Mouse (Mus musculus) midbrain, postnatal 0 days (tissue): ENCODE results near the gene Csrnp3. TPM values are rescaled to one million over a fixed set of nuclear protein-coding genes. Genes with fewer than 3 reads are reported as not detected.
"Not testable (repeated sequence)": the region's sequence is repeated elsewhere in the genome, so short reads cannot be mapped to it uniquely, and the experiment has no call there.

Experiments
- ATAC-seq: fragments of 200-750 bp; cut with Nextera tagmentation; 2 replicates; pipeline ENCODE4 v1.8.0; 2017; ENCODE audit warnings: moderate number of reproducible peaks, mild to moderate bottlenecking, moderate TSS enrichment, moderate library complexity; ENCODE audit not compliant: low FRiP score
- DNase-seq: peaks from one replicate; pipeline ENCODE4 v3.0.0-alpha.2; 2015; ENCODE audit warnings: low spot score
- H3K27ac ChIP-seq: fragments of 300-500 bp; sonication (generic); 2 replicates; pipeline ENCODE4 v1.5.1; 2014; ENCODE audit warnings: low read depth, mild to moderate bottlenecking, low read length, mixed read lengths
- H3K27me3 ChIP-seq: fragments of 300-500 bp; sonication (generic); 2 replicates; pipeline ENCODE4 v1.6.1; 2014; ENCODE audit warnings: low read length, control low read depth, mixed read lengths; ENCODE audit not compliant: insufficient read depth
- H3K36me3 ChIP-seq: fragments of 300-500 bp; sonication (generic); 2 replicates; pipeline ENCODE4 v1.6.1; 2014; ENCODE audit warnings: low read length, control low read depth, mixed read lengths; ENCODE audit not compliant: insufficient read depth
- H3K4me1 ChIP-seq: fragments of 300-500 bp; sonication (generic); 2 replicates; pipeline ENCODE4 v1.6.1; 2014; ENCODE audit warnings: mild to moderate bottlenecking, control low read depth, antibody characterized with exemption, low read length, mixed read lengths; ENCODE audit not compliant: insufficient read depth
- H3K4me2 ChIP-seq: fragments of 300-500 bp; sonication (generic); 2 replicates; pipeline ENCODE4 v1.6.1; 2014; ENCODE audit warnings: low read depth, mild to moderate bottlenecking, low read length, mixed read lengths; ENCODE audit not compliant: poor library complexity, severe bottlenecking
- H3K4me3 ChIP-seq: fragments of 300-500 bp; sonication (generic); 2 replicates; pipeline ENCODE4 v1.5.1; 2014; ENCODE audit warnings: low read depth, mild to moderate bottlenecking, low read length, moderate library complexity
- H3K9ac ChIP-seq: fragments of 300-500 bp; sonication (generic); replicated peaks from 2 replicates; pipeline ENCODE4 v1.6.1; 2014; ENCODE audit warnings: mild to moderate bottlenecking, low read length, moderate library complexity, mixed read lengths; ENCODE audit not compliant: poor library complexity, severe bottlenecking
- H3K9me3 ChIP-seq: fragments of 300-500 bp; sonication (generic); 2 replicates; pipeline ENCODE4 v1.6.1; 2016; ENCODE audit warnings: low read length, control low read depth
- CTCF ChIP-seq: IDR thresholded peaks from 2 replicates; pipeline ENCODE4 v1.5.1; 2016; ENCODE audit warnings: antibody characterized with exemption, mild to moderate bottlenecking
- WGBS: fragments of 180-500 bp; shearing (Covaris S2); extraction: QIAGEN DNeasy Blood & Tissue Kit; methylation state at CpG from one replicate; pipeline ENCODE4 v1.1.7; 2014; 5-methylcytosine and 5-hydroxymethylcytosine counted together
- polyA plus RNA-seq: library from polyadenylated mRNA; unstranded; fragments of >200 nt; fragmentation: Nextera tagmentation; extraction: Ambion mirVana; gene quantifications from 2 replicates; pipeline ENCODE4 v1.2.1, GENCODE M21; 2015
- total RNA-seq: library from RNA; depleted of rRNA; stranded (reverse); fragments of >200 nt; gene quantifications from 2 replicates; pipeline ENCODE4 v1.2.3, GENCODE M21; 2014; rRNA removed

The Csrnp3 gene
- 97.1 and 118 TPM in 2 replicates for total RNA-seq
- polyA plus RNA-seq = 35.6 and 46.5 TPM in 2 replicates

GRCm38 (mm10) chr2:65845551-65845950 lies at the start of gene Csrnp3:
Gene Csrnp3, plus strand, starts transcription at chr2:65845767.
- ATAC-seq = peak; percentile 90
- WGBS = 0% methylated on average over 6 of the region's 6 CpGs
- H3K9me3 ChIP-seq = no peaks in the 10 kb centered on the region

GRCm38 (mm10) chr2:65801054-65801709 lies 44.4 kb upstream of the Csrnp3 start:
- ATAC-seq (no peak), DNase-seq (no peak)
- Histone ChIP-seq H3K27ac (no peak overlapping the region), H3K27me3 (no peaks in the 10 kb centered on the region), H3K36me3 (no peaks in the 10 kb centered on the region), H3K4me3 (no peak overlapping the region), H3K4me1 (no peaks in the 10 kb centered on the region), H3K9me3 (no peaks in the 10 kb centered on the region), H3K4me2 (no peak overlapping the region), H3K9ac (no peak overlapping the region)
- TF ChIP-seq CTCF = no peak
- 88% methylated on average over 1 of the region's 1 CpGs for WGBS

More at GRCm38 (mm10) chr2:65845551-65845950, at the start of gene Csrnp3:
- DNase-seq = peak; percentile 95
- peak within 1 kb of the TSS; percentile 50 for H3K4me3 ChIP-seq
- no peaks in the 10 kb centered on the region for H3K4me1 ChIP-seq
- peak within 1 kb of the TSS; percentile 73 for H3K9ac ChIP-seq
- H3K27ac ChIP-seq = peak within 1 kb of the TSS; percentile 77
- peak; percentile 7; the same call in 1 of the 2 replicates for TF ChIP-seq CTCF
- H3K27me3 ChIP-seq = no peaks in the 10 kb centered on the region
- H3K36me3 ChIP-seq = no peaks in the 10 kb centered on the region
- peak within 1 kb of the TSS; percentile 58 for H3K4me2 ChIP-seq

- Histone ChIP-seq H3K4me2 (no peak overlapping the region), H3K36me3 (no peaks in the 10 kb centered on the region), H3K4me1 (no peaks in the 10 kb centered on the region), H3K9me3 (no peaks in the 10 kb centered on the region), H3K4me3 (no peak overlapping the region), H3K27ac (no peak overlapping the region), H3K27me3 (no peaks in the 10 kb centered on the region), H3K9ac (no peak overlapping the region)
- 85% methylated on average over 6 of the region's 6 CpGs for WGBS
- ATAC-seq (no peak), DNase-seq (no peak)
- TF ChIP-seq CTCF = no peak
Observed at GRCm38 (mm10) chr2:65806556-65806955, 39.0 kb upstream of the Csrnp3 start.

GRCm38 (mm10) chr2:65811203-65811602 lies 34.4 kb upstream of the Csrnp3 start:
- DNase-seq, H3K27me3 ChIP-seq, H3K4me3 ChIP-seq, H3K4me1 ChIP-seq, H3K4me2 ChIP-seq, H3K9ac ChIP-seq, H3K27ac ChIP-seq, H3K9me3 ChIP-seq, ATAC-seq, H3K36me3 ChIP-seq: not testable (repeated sequence)
- 86% methylated on average over 6 of the region's 6 CpGs for WGBS

GRCm38 (mm10) chr2:65818080-65818796 lies 27.3 kb upstream of the Csrnp3 start:
- peak overlapping the region; percentile 76 for H3K27ac ChIP-seq
- no peaks in the 10 kb centered on the region; the same call in 1 of the 2 replicates for H3K4me1 ChIP-seq
- peak overlapping the region; percentile 30 for H3K4me3 ChIP-seq
- 32% methylated on average over 20 of the region's 20 CpGs for WGBS
- H3K36me3 ChIP-seq = no peaks in the 10 kb centered on the region
- ATAC-seq (peak; percentile 81; the same call in 1 of the 2 replicates), DNase-seq (peak; percentile 78)
- peak overlapping the region; percentile 19; the same call in 1 of the 2 replicates for H3K9ac ChIP-seq
- peak overlapping the region; percentile 43 for H3K4me2 ChIP-seq
- H3K9me3 ChIP-seq = no peaks in the 10 kb centered on the region
- no peak for TF ChIP-seq CTCF
- H3K27me3 ChIP-seq = no peaks in the 10 kb centered on the region
